Mouse (Mus musculus) midbrain, embryonic 14.5 days (tissue): ENCODE measurements at regions not wholly inside any gene's neighbourhood (a gene's known extent, or its start where the extent isn't known, plus 50 kb on each side); places are given as distances from the start of the nearest gene placed in this dataset.

Experiments used
- ATAC-seq: fragments of 200-750 bp; cut with Nextera tagmentation; 2 replicates; pipeline ENCODE4 v1.8.0; 2017; ENCODE audit warnings: moderate number of reproducible peaks, moderate library complexity; ENCODE audit not compliant: low FRiP score, low TSS enrichment
- DNase-seq: peaks from one replicate; pipeline ENCODE4 v3.0.0-alpha.2; 2015
- H3K27ac ChIP-seq: fragments of 300-500 bp; sonication (generic); replicated peaks from 2 replicates; pipeline ENCODE4 v1.5.1; 2014; ENCODE audit warnings: mild to moderate bottlenecking, low read depth, low read length, moderate library complexity
- H3K27me3 ChIP-seq: fragments of 300-500 bp; sonication (generic); 2 replicates; pipeline ENCODE4 v1.6.1; 2014; ENCODE audit warnings: low read length, control low read depth, mixed read lengths; ENCODE audit not compliant: control insufficient read depth, insufficient read depth
- H3K36me3 ChIP-seq: fragments of 300-500 bp; sonication (generic); 2 replicates; pipeline ENCODE4 v1.6.1; 2014; ENCODE audit warnings: low read length, control low read depth; ENCODE audit not compliant: control insufficient read depth, insufficient read depth
- H3K4me1 ChIP-seq: fragments of 300-500 bp; sonication (generic); 2 replicates; pipeline ENCODE4 v1.6.1; 2014; ENCODE audit warnings: mild to moderate bottlenecking, antibody characterized with exemption, low read length, control low read depth; ENCODE audit not compliant: control insufficient read depth, insufficient read depth
- H3K4me2 ChIP-seq: fragments of 300-500 bp; sonication (generic); 2 replicates; pipeline ENCODE4 v1.6.1; 2014; ENCODE audit warnings: mild to moderate bottlenecking, low read length, moderate library complexity
- H3K4me3 ChIP-seq: fragments of 300-500 bp; sonication (generic); replicated peaks from 2 replicates; pipeline ENCODE4 v1.5.1; 2014; ENCODE audit warnings: low read depth, low read length
- H3K9ac ChIP-seq: fragments of 300-500 bp; sonication (generic); replicated peaks from 2 replicates; pipeline ENCODE4 v1.6.1; 2014; ENCODE audit warnings: mild to moderate bottlenecking, low read length, moderate library complexity
- H3K9me3 ChIP-seq: fragments of 300-500 bp; sonication (generic); 2 replicates; pipeline ENCODE4 v1.6.1; 2016; ENCODE audit warnings: low read length, control low read depth, mixed read lengths; ENCODE audit not compliant: control insufficient read depth
- WGBS: fragments of 180-500 bp; shearing (Covaris S2); extraction: QIAGEN DNeasy Blood & Tissue Kit; methylation state at CpG from one replicate; pipeline ENCODE4 v1.1.7; 2014; 5-methylcytosine and 5-hydroxymethylcytosine counted together

GRCm38 (mm10) chr3:52579096-52579495 lies 311.0 kb downstream of the Foxo1 start:
- Histone ChIP-seq H3K4me1 (0 out of 2 replicates have a peak, but pooled peaks cover 3% of the 10 kb centered on the region), H3K4me2 (no peak overlapping the region), H3K27me3 (no peaks in the 10 kb centered on the region), H3K27ac (no peak overlapping the region), H3K4me3 (no peak overlapping the region), H3K9ac (no peak overlapping the region), H3K9me3 (no peaks in the 10 kb centered on the region), H3K36me3 (no peaks in the 10 kb centered on the region)
- 94% methylated on average over 3 of the region's 3 CpGs for WGBS
- no peak for DNase-seq
- ATAC-seq, result no peak

GRCm38 (mm10) chr3:52576703-52577244 lies 308.6 kb downstream of the Foxo1 start:
- ATAC-seq, result no peak
- Histone ChIP-seq H3K9ac (no peak overlapping the region), H3K27me3 (no peaks in the 10 kb centered on the region), H3K27ac (no peak overlapping the region), H3K36me3 (no peaks in the 10 kb centered on the region), H3K4me2 (no peak overlapping the region), H3K4me3 (no peak overlapping the region), H3K9me3 (no peaks in the 10 kb centered on the region), H3K4me1 (0 out of 2 replicates have a peak, but pooled peaks cover 3% of the 10 kb centered on the region)
- WGBS, result 79% methylated on average over 6 of the region's 6 CpGs
- DNase-seq, result no peak

GRCm38 (mm10) chr3:52575237-52575798 lies 307.2 kb downstream of the Foxo1 start:
- Histone ChIP-seq H3K27me3 (no peaks in the 10 kb centered on the region), H3K4me3 (no peak overlapping the region), H3K36me3 (no peaks in the 10 kb centered on the region), H3K9ac (no peak overlapping the region), H3K4me2 (no peak overlapping the region), H3K4me1 (0 out of 2 replicates have a peak, but pooled peaks cover 3% of the 10 kb centered on the region), H3K27ac (no peak overlapping the region), H3K9me3 (no peaks in the 10 kb centered on the region)
- 54% methylated on average over 8 of the region's 8 CpGs for WGBS
- DNase-seq (peak; percentile 27), ATAC-seq (no peak)

- 93% methylated on average over 6 of the region's 6 CpGs for WGBS
- no peak overlapping the region for H3K4me2 ChIP-seq
- no peaks in the 10 kb centered on the region for H3K27me3 ChIP-seq
- no peaks in the 10 kb centered on the region for H3K36me3 ChIP-seq
- H3K4me1 ChIP-seq, result 0 out of 2 replicates have a peak, but pooled peaks cover 3% of the 10 kb centered on the region
- no peaks in the 10 kb centered on the region for H3K9me3 ChIP-seq
- DNase-seq (no peak), ATAC-seq (no peak)
- no peak overlapping the region for H3K27ac ChIP-seq
- H3K4me3 ChIP-seq, result no peak overlapping the region
- H3K9ac ChIP-seq, result no peak overlapping the region
These were observed 306.2 kb downstream of the Foxo1 start for GRCm38 (mm10) chr3:52574341-52574740.

- ATAC-seq (no peak), DNase-seq (no peak)
- H3K9me3 ChIP-seq, result no peaks in the 10 kb centered on the region
- WGBS, result 91% methylated on average over 6 of the region's 6 CpGs
- H3K27ac ChIP-seq, result no peak overlapping the region
- H3K4me1 ChIP-seq, result 0 out of 2 replicates have a peak, but pooled peaks cover 3% of the 10 kb centered on the region
- no peak overlapping the region for H3K4me2 ChIP-seq
- no peaks in the 10 kb centered on the region for H3K36me3 ChIP-seq
- no peaks in the 10 kb centered on the region for H3K27me3 ChIP-seq
- H3K9ac ChIP-seq, result no peak overlapping the region
- H3K4me3 ChIP-seq, result no peak overlapping the region
These were observed 305.7 kb downstream of the Foxo1 start for GRCm38 (mm10) chr3:52573806-52574205.

GRCm38 (mm10) chr3:52572514-52573485 lies 304.7 kb downstream of the Foxo1 start:
- H3K27me3 ChIP-seq, result no peaks in the 10 kb centered on the region
- no peaks in the 10 kb centered on the region for H3K36me3 ChIP-seq
- ATAC-seq (no peak), DNase-seq (no peak)
- H3K27ac ChIP-seq, result no peak overlapping the region
- 0 out of 2 replicates have a peak, but pooled peaks cover 3% of the 10 kb centered on the region for H3K4me1 ChIP-seq
- H3K9me3 ChIP-seq, result no peaks in the 10 kb centered on the region
- 74% methylated on average over 11 of the region's 11 CpGs for WGBS
- H3K4me2 ChIP-seq, result no peak overlapping the region
- no peak overlapping the region for H3K9ac ChIP-seq
- H3K4me3 ChIP-seq, result no peak overlapping the region

GRCm38 (mm10) chr3:52567606-52568372 lies 299.7 kb downstream of the Foxo1 start:
- ATAC-seq, result no peak
- WGBS, result 88% methylated on average over 9 of the region's 9 CpGs
- no peak overlapping the region for H3K27ac ChIP-seq

GRCm38 (mm10) chr3:52563595-52563994 lies 295.5 kb downstream of the Foxo1 start:
- Histone ChIP-seq H3K9me3 (no peaks in the 10 kb centered on the region), H3K4me2 (no peak overlapping the region), H3K9ac (no peak overlapping the region), H3K4me1 (0 out of 2 replicates have a peak, but pooled peaks cover 2% of the 10 kb centered on the region), H3K4me3 (no peak overlapping the region), H3K36me3 (no peaks in the 10 kb centered on the region), H3K27ac (no peak overlapping the region), H3K27me3 (no peaks in the 10 kb centered on the region)
- DNase-seq (no peak), ATAC-seq (no peak)
- WGBS, result 69% methylated on average over 5 of the region's 5 CpGs

More at GRCm38 (mm10) chr3:52567606-52568372, 299.7 kb downstream of the Foxo1 start:
- H3K4me3 ChIP-seq, result no peak overlapping the region
- DNase-seq, result no peak
- no peak overlapping the region for H3K4me2 ChIP-seq
- H3K9ac ChIP-seq, result no peak overlapping the region
- H3K36me3 ChIP-seq, result no peaks in the 10 kb centered on the region
- H3K27me3 ChIP-seq, result no peaks in the 10 kb centered on the region
- H3K4me1 ChIP-seq, result no peaks in the 10 kb centered on the region
- no peaks in the 10 kb centered on the region for H3K9me3 ChIP-seq
